25 mouse cellular contexts compared by ENCODE assay signal in the genomic region with DNA sequence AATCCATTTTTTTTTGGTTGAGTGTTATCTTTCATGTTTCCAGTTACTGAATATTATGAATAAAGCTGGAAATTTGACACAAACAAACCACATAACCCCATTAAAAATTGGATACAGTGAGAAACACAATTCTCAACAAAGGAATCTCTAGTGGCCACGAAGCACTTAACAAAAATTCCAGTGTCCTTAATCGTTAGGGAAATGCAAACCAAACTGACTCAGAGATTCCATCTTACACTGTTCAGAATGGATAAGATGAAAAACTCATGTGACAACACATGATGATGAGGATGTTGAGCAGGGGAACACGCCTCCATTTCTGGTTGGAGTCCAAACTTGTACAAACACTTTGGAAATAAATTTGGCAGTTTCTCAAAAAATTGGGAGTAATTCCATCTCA. TPM values are rescaled to one million over a fixed set of nuclear protein-coding genes. Genes with fewer than 3 reads are reported as not detected.
DNase-seq lines count a peak whose midpoint lies in the region; ATAC-seq lines count a peak whose summit lies in the region.
"Had no signal": no experiment of that assay in that cellular context is flagged by ENCODE, and none has a peak within 500 bp of the region (broad histone marks: within the 10 kb centered on the region; RNA-seq: fewer than 3 reads in every experiment).

No protein-coding gene starts in this region.

- no peak overlapping the region for H3K4me2 ChIP-seq in liver, embryonic 11.5 days

- H3K9me3 ChIP-seq in liver, embryonic 11.5 days (ENCODE audit: control insufficient read depth, low read length) = no peaks in the 10 kb centered on the region
- H3K9me3 ChIP-seq: G1E had no signal

- H3K27me3 ChIP-seq in liver, embryonic 11.5 days (replicated peaks; ENCODE audit: control insufficient read depth, insufficient read depth, low read length) = no peaks in the 10 kb centered on the region
- H3K27me3 ChIP-seq: CH12.LX had no signal

- no peak overlapping the region for H3K9ac ChIP-seq in liver, embryonic 11.5 days (ENCODE audit: low read depth, low read length)

- H3K4me1 ChIP-seq in liver, embryonic 11.5 days (replicated peaks; ENCODE audit: control insufficient read depth, insufficient read depth, low read length) = no peaks in the 10 kb centered on the region

- no peak overlapping the region for H3K4me3 ChIP-seq in liver, embryonic 11.5 days (ENCODE audit: low read depth, low read length)

- ATAC-seq in megakaryocyte, adult 5-6 weeks (ENCODE audit: poor library complexity, severe bottlenecking) = no peak
- no peak for ATAC-seq in liver, embryonic 11.5 days (replicated peaks; ENCODE audit: low FRiP score)
- ATAC-seq: activated CD4-positive, CD25-positive, alpha-beta regulatory T cell, adult 4 months; CD4-positive, CD25-positive, alpha-beta regulatory T cell, adult 4 months; Patski had no signal

- WGBS in liver, embryonic 11.5 days = 67% methylated on average over 3 of the region's 3 CpGs

- DNase-seq in 3T3-L1 (ENCODE audit: low read depth, low spot score) = peak; percentile 64
- DNase-seq in Muller cell, postnatal 12 days (ENCODE audit: inconsistent ontology term) = peak; percentile 79
- DNase-seq in liver, embryonic 11.5 days (ENCODE audit: low spot score) = no peak
- DNase-seq: adrenal gland, adult 2 months; adrenal gland, adult 8-10 months; adrenal gland, postnatal 10 days; adrenal gland, postnatal 14 days; adrenal gland, postnatal 25 days; adrenal gland, postnatal 36 days; B cell, adult 2 months; cerebellum, adult 11 months; cerebellum, adult 11-12 months; cerebellum, adult 18-20 months; cerebellum, adult 2 months; cerebellum, adult 8-10 months had no signal

- H3K36me3 ChIP-seq in liver, embryonic 11.5 days (ENCODE audit: control insufficient read depth, insufficient read depth, low read length) = no peaks in the 10 kb centered on the region
- H3K36me3 ChIP-seq: G1E had no signal

- no peak overlapping the region for H3K27ac ChIP-seq in liver, embryonic 11.5 days (ENCODE audit: low read depth, low read length)

RNA-seq across cellular contexts. Expression of a gene that starts 57.3 kb away (rescaled TPM):
- total RNA-seq in megakaryocyte, adult 5-6 weeks (2015) = 0.04 TPM in 1 of 2 replicates, not detected in the other
- total RNA-seq in megakaryocyte, adult 5-6 weeks (2017) = not detected in 2 replicates
- not detected in 2 replicates for polyA plus RNA-seq in liver, embryonic 11.5 days (2014; fragmentation: Nextera tagmentation; extraction: Ambion mirVana)
- total RNA-seq: adrenal gland, adult 18-20 months; adrenal gland, adult 2 months; adrenal gland, adult 8-10 months; adrenal gland, postnatal 10 days; adrenal gland, postnatal 14 days; adrenal gland, postnatal 25 days; adrenal gland, postnatal 36 days; adrenal gland, postnatal 4 days; CH12.LX; MEL had no signal
- polyA plus RNA-seq: activated CD4-positive, CD25-positive, alpha-beta regulatory T cell, adult 4 months; adrenal gland, adult 2 months; C2C12; CD4-positive, CD25-positive, alpha-beta regulatory T cell, adult 4 months; G1E; Patski had no signal
